Mouse (Mus musculus): ENCODE measurements around the gene Olfr522.

Olfr522 gene

GRCm38 (mm10) chr7:140164664-140165063, at the start of gene Olfr522:
TSS of gene Olfr522 (minus strand) at chr7:140164764.
- DNase-seq (ENCODE audit: low read depth, low spot score): no peak

- no peak for DNase-seq (ENCODE audit: low read depth, low spot score)
Measured at GRCm38 (mm10) chr7:140213841-140214240, 49.3 kb upstream of the Olfr522 start.

GRCm38 (mm10) chr7:140208677-140209076, 44.1 kb upstream of the Olfr522 start:
- no peak for DNase-seq (ENCODE audit: low read depth, low spot score)

GRCm38 (mm10) chr7:140208153-140208552, 43.6 kb upstream of the Olfr522 start:
- DNase-seq (ENCODE audit: low read depth, low spot score): no peak

DNA sequence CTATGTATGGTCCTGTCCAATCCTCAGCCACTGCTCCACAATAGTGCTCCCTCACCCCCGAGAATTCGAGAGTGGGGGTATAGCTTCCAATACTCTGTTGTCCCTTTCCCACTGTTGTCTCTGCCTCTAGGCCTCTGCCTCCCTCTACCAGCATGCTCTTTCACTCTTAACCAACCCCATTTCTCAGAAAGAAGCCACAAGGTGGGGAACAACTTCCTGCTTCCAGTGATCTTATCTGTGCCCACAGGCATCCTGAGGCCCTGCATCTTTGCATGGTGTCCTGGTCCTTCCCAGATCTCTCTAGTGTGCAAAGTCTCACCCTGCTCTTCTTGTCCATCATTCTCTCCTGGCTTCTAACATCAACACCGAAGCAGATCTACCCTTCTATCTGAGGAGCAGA, 42.3 kb upstream of the Olfr522 start:
- DNase-seq (ENCODE audit: low read depth, low spot score): no peak

DNA sequence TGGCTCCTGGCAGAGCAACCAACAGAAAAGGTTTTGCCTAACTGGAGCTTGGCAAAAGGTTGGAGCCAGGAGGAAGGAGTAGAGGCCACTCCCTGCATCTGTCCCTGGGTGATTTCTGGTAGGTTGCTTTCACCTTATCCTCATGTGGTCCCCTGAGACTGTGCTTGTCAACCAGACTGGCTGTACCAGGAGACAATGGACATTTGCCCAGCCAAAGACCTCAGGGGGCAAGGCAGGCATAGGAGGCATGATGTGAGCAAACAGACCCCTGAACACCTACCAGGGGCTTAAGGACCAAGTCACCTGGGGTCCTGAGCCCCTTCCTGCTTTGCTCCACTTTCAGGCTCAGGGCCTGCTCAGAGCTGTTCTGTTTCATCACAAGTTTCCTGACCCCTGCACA, 41.3 kb upstream of the Olfr522 start, which contains the start of gene Olfr524:
Olfr524 (minus strand) TSS at position 101 of the 400 bp plus-strand sequence.
- DNase-seq (ENCODE audit: low read depth, low spot score): no peak

- DNase-seq (ENCODE audit: low read depth, low spot score): no peak
Measured at GRCm38 (mm10) chr7:140201090-140201489, 36.5 kb upstream of the Olfr522 start.

DNA sequence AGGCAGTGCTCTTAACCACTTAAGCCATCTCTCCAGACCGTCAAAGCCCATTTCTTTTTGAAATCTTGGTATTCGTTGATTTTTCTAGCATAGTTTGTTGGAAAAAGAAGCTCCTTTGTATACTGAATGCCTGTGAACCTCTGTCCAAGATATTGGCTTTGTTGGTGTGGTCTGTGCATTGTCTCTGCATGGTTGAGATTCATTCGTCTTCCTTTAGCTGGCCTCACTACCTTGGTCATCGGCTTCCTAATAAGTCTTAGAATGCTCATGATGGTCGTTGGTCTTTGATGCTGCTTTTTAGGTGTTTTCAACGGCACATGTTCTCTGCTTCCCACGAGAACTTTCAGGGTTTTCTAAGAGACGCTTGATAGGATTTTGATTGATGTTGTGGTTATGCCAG, 31.4 kb upstream of the Olfr522 start:
- no peak for DNase-seq (ENCODE audit: low read depth, low spot score)

- no peak for DNase-seq (ENCODE audit: low read depth, low spot score)
Measured at GRCm38 (mm10) chr7:140194031-140194430, 29.5 kb upstream of the Olfr522 start.

DNA sequence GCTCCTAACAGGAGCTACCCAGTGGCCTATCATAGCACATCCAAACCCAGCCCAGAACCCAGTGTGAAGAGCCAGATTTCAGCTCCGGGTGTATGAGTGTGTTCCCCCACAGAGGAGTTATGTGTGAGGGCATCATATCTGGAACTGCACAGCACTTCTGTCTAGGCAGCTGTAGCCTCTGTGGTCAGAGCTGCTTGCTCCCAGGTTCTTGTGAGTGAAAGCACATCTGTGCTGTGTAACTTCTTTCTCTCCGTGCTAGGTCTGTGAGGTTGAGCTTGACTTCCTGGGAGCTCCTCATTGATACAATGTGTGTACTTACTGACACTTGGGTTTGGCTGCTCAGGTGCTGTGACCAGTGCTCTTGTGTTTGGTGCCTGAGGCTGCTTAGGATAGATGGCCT, 28.3 kb upstream of the Olfr522 start:
- DNase-seq (ENCODE audit: low read depth, low spot score): no peak

- no peak for DNase-seq (ENCODE audit: low read depth, low spot score)
Measured at GRCm38 (mm10) chr7:140192445-140192844, 27.9 kb upstream of the Olfr522 start.

GRCm38 (mm10) chr7:140190435-140190834, 25.9 kb upstream of the Olfr522 start:
- no peak for DNase-seq (ENCODE audit: low read depth, low spot score)

DNA sequence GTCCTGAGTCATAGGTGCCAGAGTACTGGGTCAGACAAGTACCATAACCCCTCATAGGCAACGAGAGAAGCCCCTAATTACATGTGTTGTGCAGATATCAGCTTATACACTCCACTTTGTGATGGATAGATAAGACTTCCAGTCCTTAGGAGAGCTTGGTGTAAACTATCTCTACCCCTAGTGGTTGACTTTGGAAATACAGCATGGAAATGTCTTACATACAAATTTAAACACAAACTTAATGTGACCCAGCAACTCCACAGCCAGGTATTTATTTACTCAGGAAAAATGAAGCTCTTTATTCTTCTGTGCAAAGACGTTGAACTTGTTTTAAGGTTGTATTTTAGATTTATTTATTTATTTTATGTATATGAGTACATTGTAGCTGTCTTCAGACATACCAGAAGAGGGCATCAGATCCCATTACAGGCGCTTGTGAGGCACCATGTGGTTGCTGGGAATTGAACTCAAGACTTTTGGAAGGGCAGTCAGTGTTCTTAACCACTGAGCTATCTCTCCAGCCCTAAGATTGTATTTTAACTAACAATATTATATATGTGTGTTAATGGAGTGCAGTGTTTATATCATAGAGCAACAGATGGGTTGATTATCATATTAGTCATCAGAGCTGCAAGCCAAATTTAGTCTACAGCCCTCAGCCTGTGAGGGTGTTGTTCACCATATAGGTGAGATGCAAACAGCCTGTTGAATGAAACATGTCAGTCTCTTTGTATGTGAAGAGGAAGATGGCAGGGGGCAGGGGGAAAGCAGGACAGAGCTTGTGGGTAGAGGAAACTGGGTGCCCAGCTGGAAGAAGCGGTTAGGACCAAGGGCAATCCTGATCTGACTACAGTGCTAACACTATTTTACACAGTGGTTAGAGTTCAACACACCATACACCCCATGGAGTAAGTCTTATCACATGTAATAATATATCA, 24.1 kb upstream of the Olfr522 start:
- peak; percentile 13 for DNase-seq (ENCODE audit: low read depth, low spot score)

DNA sequence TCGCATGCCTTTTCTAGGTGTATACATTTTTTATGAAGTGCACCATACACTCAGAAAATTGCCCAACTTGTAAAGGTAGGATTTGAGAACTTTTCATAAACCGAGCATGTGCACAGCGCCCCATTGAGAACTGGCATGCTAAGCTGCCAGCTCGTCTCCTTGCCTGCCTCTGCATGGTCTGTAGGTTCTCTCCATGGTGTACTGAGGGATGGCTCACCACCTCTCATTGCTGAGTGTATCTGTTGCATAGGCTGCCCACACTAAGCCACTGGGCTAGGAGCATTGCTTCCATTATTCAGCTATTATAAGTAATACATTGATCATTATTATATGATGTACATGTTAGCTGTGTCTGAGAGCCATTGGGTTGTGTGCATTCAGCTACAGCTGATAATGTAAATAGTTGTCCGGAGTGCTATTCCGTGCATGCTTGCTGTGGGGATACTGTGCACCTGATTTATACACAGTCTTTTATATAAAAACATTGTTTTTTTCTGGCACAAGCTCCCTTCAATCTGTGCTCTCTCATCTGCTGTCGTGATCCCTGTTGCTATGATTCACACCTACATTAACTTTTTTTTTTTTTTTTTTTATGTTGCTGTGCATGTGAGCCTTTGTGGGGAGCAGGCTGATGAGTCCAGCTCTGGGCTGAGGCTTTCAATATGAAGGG, 23.3 kb upstream of the Olfr522 start:
- DNase-seq (ENCODE audit: low read depth, low spot score): no peak

DNA sequence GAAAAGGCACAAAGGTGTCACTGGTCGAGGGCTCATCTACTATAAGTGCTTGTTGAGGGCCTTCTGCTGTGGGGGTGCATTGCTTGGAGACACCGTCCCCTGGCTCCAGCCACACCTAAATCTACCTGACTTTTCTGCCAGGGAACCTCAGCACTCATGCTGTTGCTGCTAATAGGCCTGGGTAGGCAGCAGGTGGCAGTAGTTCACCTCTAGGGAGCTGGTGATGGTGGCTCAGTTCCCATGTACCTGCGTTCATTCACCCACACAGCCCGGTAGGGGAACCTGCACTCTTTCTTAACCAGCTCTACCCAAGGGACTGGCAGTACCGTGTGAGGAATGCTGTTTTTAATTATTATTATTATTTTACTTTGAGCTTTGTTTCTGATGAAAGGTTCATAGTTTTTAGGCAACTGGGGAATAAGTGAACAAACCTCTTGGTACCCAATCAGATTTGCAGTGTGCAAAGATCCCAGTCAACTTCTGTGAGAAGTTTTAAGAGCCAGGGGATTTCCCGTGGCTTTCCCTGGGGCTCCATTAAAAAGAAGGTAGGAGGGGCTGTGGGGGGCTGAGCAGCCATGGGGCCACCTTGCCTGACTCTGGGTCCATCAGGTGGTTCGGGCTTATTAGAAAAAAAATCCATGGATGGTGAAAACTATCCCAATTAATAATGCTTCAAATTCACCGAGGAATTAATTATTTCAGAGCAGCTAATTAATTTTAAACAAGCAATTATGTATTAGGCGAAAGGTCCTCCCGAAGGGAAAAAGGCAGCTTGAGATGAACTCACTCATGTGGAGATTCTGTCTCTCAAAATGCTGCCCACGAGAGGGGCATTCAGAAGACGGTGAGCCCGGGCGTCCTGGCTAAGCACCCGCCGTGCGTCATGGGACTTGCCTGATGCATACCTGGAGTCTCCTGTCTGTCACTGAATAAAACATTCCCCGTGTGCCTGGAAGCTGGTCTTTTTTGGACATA, 22.4 kb upstream of the Olfr522 start:
- DNase-seq (ENCODE audit: low read depth, low spot score): no peak

GRCm38 (mm10) chr7:140184206-140184605, 19.6 kb upstream of the Olfr522 start:
- no peak for DNase-seq (ENCODE audit: low read depth, low spot score)

GRCm38 (mm10) chr7:140180692-140181091, 16.1 kb upstream of the Olfr522 start:
- DNase-seq (ENCODE audit: low read depth, low spot score): no peak

GRCm38 (mm10) chr7:140179176-140179575, 14.6 kb upstream of the Olfr522 start:
- no peak for DNase-seq (ENCODE audit: low read depth, low spot score)

DNA sequence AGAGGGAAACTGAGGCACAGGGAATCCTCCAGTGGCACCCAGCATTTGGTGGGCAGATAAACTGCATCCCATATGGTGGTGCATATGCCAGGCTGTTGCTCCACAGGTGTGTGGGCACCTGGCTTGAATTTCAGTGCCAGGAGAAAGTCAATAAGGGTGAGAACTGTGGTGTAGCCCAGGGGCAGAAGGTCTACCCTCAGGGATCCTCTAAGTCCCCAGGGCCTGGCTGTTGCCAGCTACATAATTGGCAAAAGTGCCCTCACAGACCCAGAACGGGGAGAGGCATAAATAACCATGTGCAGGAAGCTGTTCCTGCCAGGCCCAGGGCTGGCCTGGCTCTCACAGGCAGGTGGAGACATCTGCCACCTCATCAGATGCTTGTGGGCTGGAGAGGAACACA, 8.4 kb upstream of the Olfr522 start, which contains the start of gene Olfr523:
Olfr523 (plus strand) TSS at position 282 of the 400 bp plus-strand sequence.
- no peak for DNase-seq (ENCODE audit: low read depth, low spot score)

GRCm38 (mm10) chr7:140170863-140171262, 6.3 kb upstream of the Olfr522 start:
- DNase-seq (ENCODE audit: low read depth, low spot score): no peak

GRCm38 (mm10) chr7:140169386-140169785, 4.8 kb upstream of the Olfr522 start:
- DNase-seq (ENCODE audit: low read depth, low spot score): no peak
